Mouse (Mus musculus) heart, embryonic 11.5 days (tissue): ENCODE measurements at regions not wholly inside any gene's neighbourhood (a gene's known extent, or its start where the extent isn't known, plus 50 kb on each side); places are given as distances from the start of the nearest gene placed in this dataset.

Experiments used
- ATAC-seq: fragments of 200-750 bp; cut with Nextera tagmentation; replicated peaks from 2 replicates; pipeline ENCODE4 v1.8.0; 2017; ENCODE audit warnings: moderate library complexity; ENCODE audit not compliant: insufficient number of reproducible peaks, low FRiP score, low TSS enrichment
- H3K27ac ChIP-seq: fragments of 300-500 bp; sonication (generic); 2 replicates; pipeline ENCODE4 v1.5.1; 2014; ENCODE audit warnings: mild to moderate bottlenecking, low read depth, low read length
- H3K27me3 ChIP-seq: fragments of 300-500 bp; sonication (generic); 2 replicates; pipeline ENCODE4 v1.6.1; 2014; ENCODE audit warnings: mild to moderate bottlenecking, low read length, mixed read lengths; ENCODE audit not compliant: control insufficient read depth, insufficient read depth
- H3K36me3 ChIP-seq: fragments of 300-500 bp; sonication (generic); 2 replicates; pipeline ENCODE4 v1.6.1; 2014; ENCODE audit warnings: mild to moderate bottlenecking, low read length, moderate library complexity, mixed read lengths; ENCODE audit not compliant: control insufficient read depth, insufficient read depth
- H3K4me1 ChIP-seq: fragments of 300-500 bp; sonication (generic); 2 replicates; pipeline ENCODE4 v1.6.1; 2014; ENCODE audit warnings: low read length; ENCODE audit not compliant: control insufficient read depth, insufficient read depth
- H3K4me2 ChIP-seq: fragments of 300-500 bp; sonication (generic); 2 replicates; pipeline ENCODE4 v1.6.1; 2014; ENCODE audit warnings: mild to moderate bottlenecking, moderate library complexity
- H3K4me3 ChIP-seq: fragments of 300-500 bp; sonication (generic); 2 replicates; pipeline ENCODE4 v1.5.1; 2014; ENCODE audit warnings: low read depth, low read length
- H3K9ac ChIP-seq: fragments of 300-500 bp; sonication (generic); 2 replicates; pipeline ENCODE4 v1.6.1; 2014; ENCODE audit warnings: mild to moderate bottlenecking, low read depth, low read length, moderate library complexity
- H3K9me3 ChIP-seq: fragments of 300-500 bp; sonication (generic); replicated peaks from 2 replicates; pipeline ENCODE4 v1.6.1; 2016; ENCODE audit warnings: low read length; ENCODE audit not compliant: control insufficient read depth
- WGBS: fragments of 180-500 bp; shearing (Covaris S2); extraction: QIAGEN DNeasy Blood & Tissue Kit; methylation state at CpG from one replicate; pipeline ENCODE4 v1.1.7; 2014; ENCODE audit not compliant: insufficient replicate concordance; 5-methylcytosine and 5-hydroxymethylcytosine counted together

- H3K9me3 ChIP-seq = no peaks in the 10 kb centered on the region
- whole genome bisulfite sequencing = 40% methylated on average over 3 of the region's 3 CpGs
- no peaks in the 10 kb centered on the region for H3K27me3 ChIP-seq
- no peak overlapping the region for H3K4me2 ChIP-seq
- no peak for ATAC-seq
- no peak overlapping the region for H3K9ac ChIP-seq
- H3K27ac ChIP-seq = no peak overlapping the region; the same call in 1 of the 2 replicates
- H3K36me3 ChIP-seq = no peaks in the 10 kb centered on the region
- H3K4me1 ChIP-seq = peaks cover 20% of the 10 kb centered on the region
- H3K4me3 ChIP-seq = no peak overlapping the region
Observed at GRCm38 (mm10) chr9:49961965-49962364, 163.2 kb upstream of the Ncam1 start.

- Histone ChIP-seq H3K4me2 (no peak overlapping the region), H3K27ac (no peak overlapping the region), H3K9me3 (no peaks in the 10 kb centered on the region), H3K4me1 (peaks cover 20% of the 10 kb centered on the region), H3K9ac (no peak overlapping the region), H3K4me3 (no peak overlapping the region), H3K27me3 (no peaks in the 10 kb centered on the region), H3K36me3 (no peaks in the 10 kb centered on the region)
- no peak for ATAC-seq
- WGBS = 70% methylated on average over 5 of the region's 5 CpGs
Observed at GRCm38 (mm10) chr9:49961329-49961728, 162.6 kb upstream of the Ncam1 start.

- no peak overlapping the region for H3K4me3 ChIP-seq
- no peaks in the 10 kb centered on the region for H3K9me3 ChIP-seq
- H3K9ac ChIP-seq = no peak overlapping the region
- no peak overlapping the region for H3K27ac ChIP-seq
- 41% methylated on average over 10 of the region's 10 CpGs for WGBS
- H3K4me1 ChIP-seq = peaks cover 20% of the 10 kb centered on the region
- no peaks in the 10 kb centered on the region for H3K36me3 ChIP-seq
- no peak overlapping the region for H3K4me2 ChIP-seq
- 0 out of 2 replicates have a peak, but pooled peaks have one; percentile 68 for ATAC-seq
- H3K27me3 ChIP-seq = no peaks in the 10 kb centered on the region
Observed at GRCm38 (mm10) chr9:49959987-49960386, 161.3 kb upstream of the Ncam1 start.

GRCm38 (mm10) chr9:49958890-49959289 is 160.2 kb upstream of the Ncam1 start:
- no peaks in the 10 kb centered on the region for H3K9me3 ChIP-seq
- peaks cover 20% of the 10 kb centered on the region for H3K4me1 ChIP-seq
- 72% methylated on average over 3 of the region's 3 CpGs for WGBS
- no peak overlapping the region for H3K9ac ChIP-seq
- no peaks in the 10 kb centered on the region for H3K36me3 ChIP-seq
- no peak overlapping the region for H3K4me3 ChIP-seq
- no peaks in the 10 kb centered on the region for H3K27me3 ChIP-seq
- no peak overlapping the region for H3K4me2 ChIP-seq
- no peak overlapping the region for H3K27ac ChIP-seq
- no peak for ATAC-seq

- no peaks in the 10 kb centered on the region for H3K27me3 ChIP-seq
- no peak overlapping the region for H3K4me2 ChIP-seq
- no peaks in the 10 kb centered on the region for H3K36me3 ChIP-seq
- H3K4me1 ChIP-seq = no peaks in the 10 kb centered on the region
- no peak overlapping the region for H3K27ac ChIP-seq
- 62% methylated on average over 3 of the region's 3 CpGs for WGBS
- no peaks in the 10 kb centered on the region for H3K9me3 ChIP-seq
- no peak overlapping the region for H3K4me3 ChIP-seq
- no peak overlapping the region for H3K9ac ChIP-seq
- no peak for ATAC-seq
Observed at GRCm38 (mm10) chr9:49954601-49955000, 155.9 kb upstream of the Ncam1 start.

- WGBS = 75% methylated on average over 5 of the region's 5 CpGs
- no peak for ATAC-seq
Observed at GRCm38 (mm10) chr9:49950321-49950720, 151.6 kb upstream of the Ncam1 start.

GRCm38 (mm10) chr9:49948546-49948945 is 149.8 kb upstream of the Ncam1 start:
- Histone ChIP-seq H3K9ac (no peak overlapping the region), H3K27me3 (no peaks in the 10 kb centered on the region), H3K4me3 (no peak overlapping the region), H3K27ac (no peak overlapping the region), H3K4me2 (no peak overlapping the region), H3K9me3 (no peaks in the 10 kb centered on the region), H3K36me3 (no peaks in the 10 kb centered on the region), H3K4me1 (no peaks in the 10 kb centered on the region)
- no peak for ATAC-seq
- 78% methylated on average over 4 of the region's 4 CpGs for WGBS

More at GRCm38 (mm10) chr9:49950321-49950720, 151.6 kb upstream of the Ncam1 start:
- Histone ChIP-seq H3K4me2 (no peak overlapping the region), H3K27me3 (no peaks in the 10 kb centered on the region), H3K27ac (no peak overlapping the region), H3K36me3 (no peaks in the 10 kb centered on the region), H3K9me3 (no peaks in the 10 kb centered on the region), H3K4me3 (no peak overlapping the region), H3K4me1 (no peaks in the 10 kb centered on the region), H3K9ac (no peak overlapping the region)

GRCm38 (mm10) chr9:49946857-49947256 is 148.1 kb upstream of the Ncam1 start:
- 57% methylated on average over 2 of the region's 2 CpGs for WGBS
- H3K9me3 ChIP-seq = no peaks in the 10 kb centered on the region
- no peaks in the 10 kb centered on the region for H3K4me1 ChIP-seq
- no peak overlapping the region for H3K9ac ChIP-seq
- no peak overlapping the region for H3K4me2 ChIP-seq
- H3K27me3 ChIP-seq = no peaks in the 10 kb centered on the region
- H3K27ac ChIP-seq = no peak overlapping the region
- H3K4me3 ChIP-seq = no peak overlapping the region
- no peak for ATAC-seq
- H3K36me3 ChIP-seq = no peaks in the 10 kb centered on the region

GRCm38 (mm10) chr9:49935555-49936376 is 137.0 kb upstream of the Ncam1 start:
- 27% methylated on average over 9 of the region's 9 CpGs for WGBS
- ATAC-seq = no peak
- no peaks in the 10 kb centered on the region for H3K36me3 ChIP-seq
- H3K4me3 ChIP-seq = no peak overlapping the region
- no peaks in the 10 kb centered on the region for H3K4me1 ChIP-seq
- H3K27me3 ChIP-seq = no peaks in the 10 kb centered on the region
- H3K9ac ChIP-seq = no peak overlapping the region
- no peak overlapping the region for H3K27ac ChIP-seq
- no peak overlapping the region for H3K4me2 ChIP-seq
- no peaks in the 10 kb centered on the region for H3K9me3 ChIP-seq
